Mouse (Mus musculus) thymus, postnatal 10 days (tissue): ENCODE measurements around the gene Tiprl.

ENCODE experiments used
- DNase-seq, 2 experiments: peaks; one replicate each; pipeline ENCODE4 v3.0.0; 2021; ENCODE audit warnings: low spot score in 2 of 2

Gene Tiprl

DNA sequence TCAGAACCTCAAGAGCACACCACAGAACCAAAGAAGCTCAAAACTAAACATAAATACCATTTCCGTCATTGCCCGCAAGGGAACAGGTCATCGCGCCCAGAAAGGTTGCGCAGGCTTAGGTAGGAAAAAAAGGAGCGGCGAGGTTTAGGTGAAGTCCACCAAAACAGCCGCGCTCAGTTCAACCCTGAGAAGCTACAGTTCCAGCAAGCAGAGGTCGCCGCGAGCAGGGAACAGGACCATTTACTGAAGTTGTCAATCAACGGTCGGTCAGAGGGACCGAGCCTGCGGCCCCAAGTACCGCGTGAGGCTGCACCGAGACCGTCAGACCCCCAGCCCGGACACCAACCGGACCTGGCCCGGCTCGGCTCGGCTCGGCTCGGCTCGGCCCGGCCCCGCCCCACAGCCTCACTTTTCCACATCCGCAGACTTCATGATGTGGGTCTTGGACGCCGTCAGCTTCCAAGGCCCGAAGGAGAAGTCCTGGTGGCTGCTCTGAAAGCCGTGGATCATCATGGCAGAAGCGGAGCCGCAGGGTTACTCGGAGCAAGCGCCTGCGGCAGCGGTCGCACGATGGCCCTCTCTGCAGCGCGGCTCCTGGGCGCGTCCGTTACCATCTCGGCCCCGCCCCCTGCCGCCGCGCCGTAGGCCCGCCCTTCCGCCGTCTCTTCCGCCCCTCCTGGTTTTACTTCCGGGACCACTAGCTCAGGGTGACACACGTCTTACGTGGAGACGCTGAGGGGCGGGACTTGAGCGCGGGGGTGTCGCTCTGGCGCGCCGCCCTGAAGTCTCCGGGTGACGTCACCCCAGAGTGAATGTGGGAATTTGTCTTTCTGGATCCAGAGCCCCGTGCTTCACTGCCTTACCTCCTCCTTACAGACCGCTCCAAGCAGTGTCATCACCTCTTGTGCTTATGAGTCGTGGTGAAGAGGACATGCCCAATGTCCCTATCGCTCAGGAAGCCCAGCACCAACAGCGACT lies at the start of gene Tiprl:
Gene Tiprl (minus strand): TSS at position 676 of the 978 bp plus-strand sequence.
- peak; percentile 94 for DNase-seq

DNA sequence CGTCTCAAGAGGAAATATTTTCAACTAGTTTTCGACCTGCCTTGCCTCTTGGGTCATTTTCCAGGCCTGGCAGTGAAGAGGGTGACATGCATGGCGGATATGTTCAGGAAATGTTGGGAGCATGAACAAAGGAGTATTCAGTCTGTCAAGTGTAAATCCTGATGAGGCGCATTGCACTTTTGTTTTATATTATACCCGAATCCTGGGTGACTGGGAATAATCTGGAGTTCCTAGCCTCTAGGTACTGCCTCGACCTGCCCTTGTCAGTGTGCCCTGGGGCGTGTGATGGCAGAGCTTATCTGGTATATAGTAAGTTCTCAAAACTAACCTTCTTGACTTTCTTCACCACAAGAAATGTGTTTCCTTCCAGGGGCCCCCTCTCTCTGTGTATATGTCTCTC lies 47.3 kb upstream of the Tiprl start:
- no peak for DNase-seq

DNA sequence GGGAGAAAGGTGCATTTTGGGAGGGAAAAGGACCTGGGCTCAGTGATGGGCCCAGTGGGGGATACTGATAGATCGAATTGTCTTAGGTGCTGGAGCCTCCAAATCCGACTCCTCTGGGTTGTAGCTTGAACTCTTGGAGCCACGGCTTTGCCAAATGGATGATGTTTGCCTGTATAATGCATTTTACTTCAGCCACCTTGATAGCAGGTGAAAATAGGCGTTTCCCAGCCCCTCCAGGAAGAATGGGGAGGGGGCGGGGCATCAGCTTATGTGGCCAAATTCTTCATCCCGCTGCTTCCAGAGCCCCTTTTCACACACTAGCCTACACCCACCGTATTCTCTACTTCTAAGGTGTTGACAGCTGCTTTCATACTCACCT lies 46.2 kb upstream of the Tiprl start:
- DNase-seq: no peak

DNA sequence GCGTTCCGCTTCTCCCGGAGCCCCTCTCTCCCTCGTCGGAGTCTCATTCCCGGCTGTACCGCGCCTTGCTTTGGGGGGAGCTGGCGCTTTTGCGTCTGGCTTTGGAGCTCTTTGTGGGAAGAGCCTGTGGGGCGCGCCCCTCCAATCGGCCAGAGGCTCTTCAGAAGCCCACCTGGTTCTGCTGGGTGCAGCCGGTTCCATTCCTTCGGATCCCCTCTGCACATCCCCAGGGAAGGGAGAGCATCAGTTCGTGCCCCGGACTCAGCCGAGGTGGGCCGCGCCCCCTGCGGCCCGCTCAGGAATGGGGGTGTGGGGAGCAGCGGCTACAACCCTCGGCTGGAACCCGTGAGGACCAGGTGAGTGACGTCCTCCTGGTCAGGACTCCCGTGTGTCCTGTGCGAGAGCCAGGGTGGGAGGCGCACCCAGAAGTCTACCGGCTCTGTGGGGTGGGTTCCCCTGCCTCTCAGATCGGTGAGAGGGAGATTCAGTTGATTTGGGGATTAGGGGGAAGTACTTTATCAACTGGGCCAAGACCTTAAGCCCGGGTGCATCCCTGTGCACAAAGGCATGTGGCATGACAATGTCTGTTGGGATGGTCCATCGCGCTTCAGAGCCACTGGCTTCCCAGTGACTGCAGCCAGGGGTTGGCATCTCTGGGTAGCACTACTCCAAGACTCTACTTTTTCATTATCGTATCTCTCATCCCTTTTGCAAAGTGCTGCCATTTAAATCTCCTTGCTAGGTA lies 45.6 kb upstream of the Tiprl start:
- DNase-seq: no peak

DNA sequence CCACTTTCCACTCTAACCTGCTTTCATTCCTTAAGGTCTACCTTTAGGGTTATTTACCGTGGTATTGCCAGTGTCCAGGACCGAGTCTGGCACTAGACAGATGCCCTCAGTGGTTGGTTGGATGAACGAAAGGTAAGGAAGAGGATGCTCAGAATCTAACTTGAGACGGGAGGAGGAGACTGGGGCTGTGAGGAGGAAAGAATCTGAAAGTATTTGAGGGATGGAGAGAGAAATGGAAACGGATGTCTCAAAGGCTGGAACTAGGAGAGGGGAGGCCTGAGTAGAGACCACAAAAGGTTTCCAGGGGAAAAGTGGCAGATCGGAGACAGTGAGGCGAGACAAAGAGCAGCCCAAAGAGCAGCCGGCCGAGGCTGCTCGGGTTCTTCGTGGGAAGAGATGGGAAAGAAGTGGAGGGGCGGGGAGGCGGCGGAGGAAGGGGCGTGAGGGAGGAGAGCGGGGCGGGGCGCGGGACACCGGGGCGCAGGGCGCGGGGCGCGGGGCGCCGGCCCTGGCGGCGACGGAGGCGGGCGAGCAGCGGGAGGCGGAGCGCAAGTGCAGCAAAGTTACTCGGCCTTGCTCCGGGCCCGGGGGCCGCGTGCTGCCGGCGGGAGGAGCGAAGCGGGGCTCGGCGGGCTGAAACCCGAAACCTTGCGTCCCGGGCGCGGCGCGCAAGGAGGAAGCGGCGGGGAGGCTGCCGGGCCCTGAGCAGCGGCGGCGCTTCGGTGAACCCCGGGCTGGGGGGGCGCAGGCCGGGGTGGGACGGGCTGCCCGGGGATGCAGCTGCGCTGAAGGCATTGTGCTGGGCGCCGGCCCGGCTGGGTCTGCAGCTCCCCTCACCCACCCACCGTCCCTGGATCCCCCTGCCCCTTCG lies 44.8 kb upstream of the Tiprl start:
- peak; percentile 23 to 56 for DNase-seq

DNA sequence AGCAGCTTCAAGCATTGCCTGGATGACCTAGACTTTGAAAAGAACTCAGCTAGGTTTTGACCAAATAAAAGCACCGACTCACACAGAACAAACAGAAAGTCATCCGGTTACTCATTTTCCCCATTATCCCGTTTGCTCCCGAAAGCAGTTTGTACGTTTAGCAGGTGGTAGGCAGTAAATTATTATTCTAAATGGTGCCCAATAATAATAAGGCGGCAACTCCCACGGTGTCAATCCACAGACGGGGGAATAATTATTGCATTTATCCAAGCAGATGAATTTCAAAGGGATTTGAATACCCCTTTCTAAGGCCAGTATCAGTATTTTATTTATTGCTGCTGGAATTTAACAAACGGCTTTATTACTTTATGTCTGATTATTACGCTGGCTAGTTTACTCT lies 43.9 kb upstream of the Tiprl start:
- DNase-seq: no peak

DNA sequence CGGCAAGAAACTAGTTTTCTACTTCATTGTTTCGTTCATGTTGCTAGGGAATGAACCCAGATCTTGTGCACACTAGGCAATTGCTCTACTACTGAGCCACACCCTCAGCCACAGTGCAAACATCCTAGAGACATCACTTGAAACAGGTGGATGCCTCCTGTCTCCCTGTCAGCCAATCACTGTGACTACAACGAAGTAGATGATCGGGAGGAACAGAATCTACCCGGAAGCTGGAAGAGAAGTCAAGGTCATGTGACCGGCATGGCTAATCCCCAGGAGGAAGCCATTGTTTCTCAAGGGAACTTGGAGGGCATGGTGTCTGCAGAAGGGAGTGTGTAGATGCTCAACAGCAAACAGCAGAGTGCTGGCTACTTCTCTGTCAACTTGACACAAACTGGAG lies 38.1 kb upstream of the Tiprl start:
- DNase-seq: no peak

DNA sequence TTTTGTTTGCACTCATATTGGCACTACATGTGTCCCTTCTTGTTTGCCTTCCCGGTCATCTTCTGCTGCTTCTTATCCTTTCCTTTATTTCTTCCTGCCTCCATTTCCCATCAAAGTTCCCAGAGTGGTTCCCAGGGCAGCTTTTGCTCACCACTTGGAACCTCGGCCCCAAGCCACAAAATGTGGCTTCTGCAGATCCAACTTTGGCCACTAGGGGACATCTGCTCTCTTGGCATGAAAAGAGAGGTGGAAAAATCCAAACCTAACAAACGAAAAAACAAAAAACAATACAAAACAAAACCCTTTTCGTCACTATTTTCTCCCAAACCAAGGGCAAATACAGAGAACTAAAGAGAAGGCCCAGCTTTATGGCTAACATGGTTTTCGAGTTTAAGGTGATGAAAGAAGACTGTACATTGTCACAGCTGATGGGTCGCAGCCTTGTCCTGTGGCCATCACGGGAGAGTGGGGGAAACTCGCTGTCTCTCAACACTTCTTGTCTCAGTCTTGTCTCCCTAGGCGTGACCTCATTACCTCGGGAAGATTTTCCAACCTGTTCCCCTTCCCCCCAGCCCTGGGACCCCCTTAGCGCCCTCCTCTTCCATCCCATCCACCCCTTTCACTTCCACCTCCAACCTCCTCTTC lies 15.4 kb upstream of the Tiprl start:
- peak; percentile 12 to 58 for DNase-seq

DNA sequence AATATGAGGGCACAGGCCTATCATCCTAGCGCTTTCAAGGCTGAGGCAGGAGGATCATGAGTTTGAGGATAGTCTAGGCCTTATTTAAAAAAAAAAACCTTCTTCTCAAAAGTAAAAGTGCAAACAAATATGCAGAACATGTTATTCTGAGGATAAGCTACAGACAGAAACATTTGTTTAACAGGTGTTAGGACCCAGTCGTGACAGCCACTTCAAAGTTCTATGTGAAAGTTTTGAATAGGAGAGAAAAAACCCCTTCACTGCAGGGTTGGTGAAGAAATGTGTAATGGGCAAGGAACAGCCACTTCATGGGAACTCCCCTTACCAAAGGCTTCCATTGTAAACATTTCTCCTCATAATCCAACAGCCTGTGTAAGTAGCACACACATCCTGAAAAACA lies 13.8 kb upstream of the Tiprl start:
- DNase-seq: no peak

DNA sequence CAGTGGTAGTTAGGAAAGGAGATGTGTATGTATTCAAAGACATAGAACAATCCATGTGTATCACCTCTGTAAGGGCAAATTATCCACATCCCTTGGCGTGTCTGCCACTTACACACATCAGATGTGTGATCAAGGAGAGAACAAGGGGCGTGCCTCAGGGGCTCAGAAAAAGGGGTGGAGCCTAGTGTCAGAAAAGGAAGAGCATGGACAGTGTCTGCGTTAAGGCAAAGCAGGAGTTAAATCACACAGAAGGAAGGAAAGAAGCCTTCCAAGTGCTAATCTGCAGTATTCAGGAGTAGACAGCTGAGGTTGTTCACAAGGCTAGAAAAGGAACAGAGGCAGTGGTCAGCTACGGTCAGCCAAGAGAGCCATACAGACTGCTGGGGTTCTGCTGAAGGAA lies 12.0 kb upstream of the Tiprl start:
- DNase-seq: no peak

DNA sequence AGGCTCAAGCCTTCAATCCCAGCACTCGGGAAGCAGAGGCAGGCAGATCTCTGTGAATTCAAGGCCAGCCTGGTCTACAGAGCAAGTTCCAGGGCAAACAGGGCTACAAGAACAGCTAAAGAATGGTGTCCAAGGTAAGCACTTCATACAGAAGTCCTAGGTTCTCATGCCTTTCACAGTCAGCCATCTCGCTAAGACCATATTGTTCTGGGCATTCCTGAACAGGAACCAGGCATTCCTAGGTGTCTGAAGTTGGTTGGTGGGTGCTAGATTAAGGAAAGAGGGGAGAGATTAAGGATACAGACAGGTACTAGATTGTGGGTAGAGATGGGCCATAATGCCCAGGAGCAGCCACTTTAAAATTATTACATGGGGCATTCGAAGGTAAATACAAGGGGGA lies 11.0 kb upstream of the Tiprl start:
- no peak for DNase-seq

DNA sequence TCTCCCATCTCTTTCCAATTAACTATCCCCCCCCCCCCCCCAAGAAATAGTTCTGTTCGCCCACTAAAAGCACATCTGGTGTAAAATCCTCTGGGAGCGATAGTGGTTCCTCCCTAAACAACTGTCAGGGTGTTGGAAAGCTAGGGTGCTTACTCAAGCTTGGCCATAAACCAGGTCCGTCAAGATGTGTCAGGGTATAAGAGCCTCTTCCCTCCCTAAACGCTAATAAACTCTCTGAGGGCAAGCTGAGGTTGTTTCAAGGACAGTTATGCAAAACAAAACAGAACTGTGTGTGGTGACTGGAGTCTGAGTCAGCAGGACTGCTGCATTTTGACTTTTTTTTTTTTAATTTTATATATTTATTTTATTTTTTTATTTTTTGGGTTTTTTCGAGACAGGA lies 10.3 kb upstream of the Tiprl start:
- DNase-seq: no peak

DNA sequence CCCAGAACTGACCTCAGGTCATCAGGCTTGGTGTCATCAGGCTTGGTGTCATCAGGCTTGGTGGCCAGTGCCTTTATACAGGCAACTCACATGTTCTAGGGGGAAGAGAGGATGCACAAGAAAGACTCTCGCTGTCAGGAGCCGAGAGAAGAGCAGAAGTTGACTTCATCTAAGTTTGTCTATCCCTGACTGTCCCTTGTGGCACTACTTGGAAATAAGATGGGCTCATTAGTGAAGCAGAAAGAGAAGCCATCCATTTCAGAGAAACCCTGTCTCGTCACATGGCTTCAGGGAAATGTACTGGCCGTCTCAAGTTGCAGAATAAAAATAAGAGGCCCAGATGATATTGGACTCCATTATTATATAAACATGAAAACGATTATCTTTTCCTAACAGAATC lies 9.8 kb upstream of the Tiprl start:
- no peak for DNase-seq

DNA sequence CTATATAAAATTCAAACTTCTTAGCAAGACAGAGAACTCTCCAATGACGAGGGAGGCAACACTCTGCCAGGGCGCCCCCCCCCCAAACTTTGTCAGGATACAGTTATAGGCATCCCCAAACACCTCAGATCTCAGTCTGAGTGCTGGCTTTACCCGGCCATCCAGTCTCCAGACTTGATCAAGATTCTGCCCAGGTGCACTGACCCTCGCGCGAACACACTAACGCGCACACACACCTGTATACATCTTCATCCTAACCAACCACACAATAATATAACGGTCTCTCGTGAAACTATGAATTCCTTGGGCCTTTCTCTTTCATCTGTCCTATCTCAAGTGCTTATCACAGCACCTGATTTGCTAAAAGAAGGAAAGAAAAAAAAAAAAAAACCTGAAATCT lies 950 bp downstream of the Tiprl start:
- peak in 1 of 2 experiments; percentile 11 for DNase-seq

DNA sequence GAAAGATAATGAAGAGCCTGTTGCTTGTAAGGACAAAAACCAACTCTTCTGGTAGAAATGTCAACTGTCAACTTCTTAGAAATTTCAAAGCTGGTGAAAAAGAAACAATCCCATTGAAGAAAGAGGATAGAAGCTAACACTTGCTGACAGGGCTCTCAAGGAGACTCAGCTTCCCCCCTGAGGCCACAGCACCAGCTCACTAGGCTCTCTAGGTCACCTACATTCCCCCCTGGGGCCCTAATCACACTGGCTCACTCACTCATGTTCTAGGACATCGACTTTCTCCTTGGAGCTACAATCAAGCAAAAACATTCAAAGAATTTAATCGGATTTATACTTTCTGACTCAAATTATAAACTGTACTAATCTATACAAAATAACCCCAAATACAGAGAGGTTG lies 3.0 kb downstream of the Tiprl start:
- no peak for DNase-seq

DNA sequence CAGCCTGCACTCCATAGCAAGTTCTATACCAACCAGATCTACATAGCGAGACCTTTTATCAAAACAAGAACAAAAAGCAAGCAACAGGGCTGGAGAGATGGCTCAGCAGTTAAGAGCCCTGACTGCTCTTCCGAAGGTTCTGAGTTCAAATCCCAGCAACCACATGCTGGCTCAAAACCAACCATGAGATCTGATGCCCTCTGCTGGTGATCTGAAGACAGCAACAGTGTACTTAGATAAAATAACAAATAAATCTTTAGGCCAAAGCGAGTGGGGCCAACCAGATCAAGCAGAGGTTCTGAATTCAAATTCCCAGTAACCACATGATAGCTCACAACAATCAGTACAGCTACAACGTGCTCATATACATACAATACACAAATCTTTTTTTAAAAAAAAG lies 6.1 kb downstream of the Tiprl start:
- DNase-seq: no peak

DNA sequence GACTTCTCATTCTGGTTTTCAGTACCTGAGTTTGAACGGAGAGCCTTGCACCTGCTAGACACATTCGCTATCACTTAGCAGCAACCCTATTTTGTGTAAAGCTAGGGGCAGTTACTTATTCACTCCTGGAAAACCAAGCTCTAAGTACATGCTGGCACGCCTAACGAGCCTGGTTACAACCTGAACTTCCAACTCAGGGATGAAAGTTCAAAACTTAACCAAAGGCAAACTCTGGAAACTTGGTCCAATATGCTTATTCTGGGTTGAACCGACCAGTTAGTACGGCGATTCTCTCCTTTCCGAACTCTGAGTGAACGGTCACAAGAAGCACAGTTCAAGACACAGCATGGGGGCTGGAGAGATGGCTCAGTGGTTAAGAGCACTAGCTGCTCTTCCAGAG lies 7.2 kb downstream of the Tiprl start:
- no peak for DNase-seq

DNA sequence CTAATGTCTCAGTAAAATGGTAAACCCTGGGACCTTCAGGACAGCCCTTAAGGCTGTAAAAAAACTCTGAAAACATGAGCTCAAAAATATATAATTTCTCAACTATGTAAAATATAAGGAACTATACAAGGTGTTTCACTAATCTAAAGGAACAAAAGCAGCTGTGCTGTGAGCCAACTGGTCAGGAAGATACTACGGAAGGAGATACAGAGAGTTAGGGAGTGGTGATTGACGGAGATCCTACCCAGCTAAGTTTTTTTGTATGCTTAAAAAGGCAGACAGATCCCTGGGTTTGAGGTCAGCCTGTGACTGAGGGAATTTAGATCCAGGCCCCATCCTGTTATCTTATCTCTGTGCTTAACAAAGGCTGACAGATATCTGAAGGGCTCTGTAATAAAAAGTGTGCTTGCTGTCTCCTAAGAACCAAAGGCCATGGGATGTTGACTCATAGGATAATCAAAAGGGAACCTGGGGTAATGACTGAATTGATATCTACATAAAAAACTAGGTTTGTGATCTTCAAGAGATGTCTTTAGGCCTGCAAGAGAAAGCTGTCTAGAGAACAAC lies 19.7 kb downstream of the Tiprl start:
- no peak for DNase-seq

DNA sequence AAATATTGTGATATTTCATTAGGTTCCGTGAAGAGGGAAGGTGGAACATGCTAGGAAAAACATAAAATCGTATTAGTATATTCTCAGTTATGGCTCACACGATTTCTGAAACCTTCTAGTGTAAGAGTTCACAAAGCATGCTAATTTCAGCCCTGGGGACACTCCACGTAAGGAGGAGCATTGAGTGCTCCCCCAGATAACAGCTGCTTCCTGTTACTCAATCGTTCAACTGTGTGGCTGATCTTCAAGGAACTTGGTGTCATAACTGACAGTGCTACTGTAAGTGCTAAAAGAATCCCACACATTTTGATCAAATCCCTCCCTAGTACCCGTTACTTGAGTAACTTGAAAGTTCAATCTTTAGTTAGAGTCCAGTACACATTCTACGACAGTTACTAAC lies 21.0 kb downstream of the Tiprl start:
- no peak for DNase-seq

DNA sequence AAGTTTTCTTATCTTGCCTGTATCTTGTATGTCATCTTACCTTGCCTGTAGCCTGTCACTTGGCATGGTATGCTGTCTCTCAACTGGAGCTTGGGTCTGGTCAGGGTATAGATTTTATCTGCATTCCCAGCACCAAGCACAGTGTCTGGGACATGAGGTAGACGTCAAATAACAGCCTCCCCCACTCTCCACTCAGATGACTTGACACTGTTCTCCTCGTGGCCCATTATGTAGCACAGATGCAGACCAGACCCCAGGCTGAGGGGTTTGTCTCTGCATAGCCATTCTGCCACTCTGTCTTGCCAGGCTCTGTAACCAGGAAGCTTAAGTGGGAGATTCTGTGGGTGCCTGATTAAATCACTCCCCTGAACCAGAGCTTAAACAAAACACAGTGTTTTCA lies 31.2 kb downstream of the Tiprl start:
- DNase-seq: no peak

DNA sequence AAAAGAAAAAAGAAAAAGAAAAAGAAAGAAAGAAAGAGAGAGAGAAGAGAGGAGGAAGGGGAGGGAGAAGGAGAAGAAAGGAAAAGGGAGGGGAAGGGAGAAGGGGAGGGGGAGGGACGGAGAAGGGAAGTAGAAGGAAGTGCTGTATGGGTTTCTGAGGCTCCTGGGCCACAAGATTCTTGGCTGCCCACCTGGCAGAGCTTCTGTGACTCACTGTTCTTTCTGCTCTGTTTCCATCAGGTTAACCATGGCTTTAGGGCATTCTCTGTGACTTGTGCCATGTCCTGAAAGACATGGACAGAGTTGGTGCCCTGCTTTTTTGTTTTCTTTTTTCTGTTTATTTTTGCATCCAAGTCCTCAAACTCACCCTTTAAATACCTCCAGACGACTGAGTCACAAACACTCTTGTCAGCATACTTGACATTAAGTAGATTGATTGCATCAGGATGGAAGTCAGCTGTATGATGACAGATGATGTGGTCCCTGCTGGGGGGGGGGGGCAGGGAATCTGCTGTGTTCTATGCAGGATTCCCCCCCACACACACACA lies 33.2 kb downstream of the Tiprl start:
- DNase-seq: no peak
